Mouse (Mus musculus): ENCODE data around the gene Gm10638. TPM values are rescaled to one million over a fixed set of nuclear protein-coding genes. Genes with fewer than 3 reads are reported as not detected.

Gm10638 gene
- polyA plus RNA-seq, 1 experiment from 2014 or later, result 10.6 TPM

GRCm38 (mm10) chr8:86766548-86767211 is 21.2 kb downstream of the Gm10638 start:
- Histone ChIP-seq H3K4me1 (no peaks in the 10 kb centered on the region), H3K4me3 (no peak overlapping the region), H3K9me3 (replicated peaks) (no peaks in the 10 kb centered on the region), H3K9ac (no peak overlapping the region), H3K4me2 (replicated peaks) (no peak overlapping the region), H3K36me3 (no peaks in the 10 kb centered on the region), H3K27ac (no peak overlapping the region), H3K27me3 (0 out of 2 replicates have a peak, but pooled peaks cover 2% of the 10 kb centered on the region)
- no peak for ATAC-seq (ENCODE audit: low FRiP score)
- WGBS, result 88% methylated on average over 9 of the region's 9 CpGs

- Histone ChIP-seq H3K36me3 (no peaks in the 10 kb centered on the region), H3K27me3 (no peaks in the 10 kb centered on the region), H3K4me1 (no peaks in the 10 kb centered on the region), H3K27ac (no peak overlapping the region), H3K4me2 (replicated peaks) (no peak overlapping the region), H3K9ac (no peak overlapping the region), H3K9me3 (replicated peaks) (no peaks in the 10 kb centered on the region), H3K4me3 (no peak overlapping the region)
- 82% methylated on average over 5 of the region's 5 CpGs for WGBS
- ATAC-seq (ENCODE audit: low FRiP score), result no peak
These were observed 23.0 kb downstream of the Gm10638 start for GRCm38 (mm10) chr8:86768499-86768898.

GRCm38 (mm10) chr8:86769945-86770715 is 24.6 kb downstream of the Gm10638 start:
- Histone ChIP-seq H3K9ac (no peak overlapping the region), H3K4me2 (replicated peaks) (no peak overlapping the region), H3K4me1 (no peaks in the 10 kb centered on the region), H3K27me3 (no peaks in the 10 kb centered on the region), H3K36me3 (no peaks in the 10 kb centered on the region), H3K4me3 (no peak overlapping the region), H3K9me3 (replicated peaks) (no peaks in the 10 kb centered on the region), H3K27ac (no peak overlapping the region)
- WGBS, result 70% methylated on average over 1 of the region's 1 CpGs
- ATAC-seq (ENCODE audit: low FRiP score), result no peak

- Histone ChIP-seq H3K4me3 (no peak overlapping the region), H3K9me3 (replicated peaks) (no peaks in the 10 kb centered on the region), H3K27me3 (no peaks in the 10 kb centered on the region), H3K36me3 (no peaks in the 10 kb centered on the region), H3K4me2 (replicated peaks) (no peak overlapping the region), H3K4me1 (no peaks in the 10 kb centered on the region), H3K9ac (no peak overlapping the region), H3K27ac (no peak overlapping the region)
- ATAC-seq (ENCODE audit: low FRiP score), result no peak
- 88% methylated on average over 8 of the region's 8 CpGs for WGBS
These were observed 33.7 kb downstream of the Gm10638 start for GRCm38 (mm10) chr8:86779207-86779606.

GRCm38 (mm10) chr8:86781094-86781493 is 35.6 kb downstream of the Gm10638 start:
- H3K4me3 ChIP-seq, result no peak overlapping the region
- WGBS, result 94% methylated on average over 8 of the region's 8 CpGs
- H3K9ac ChIP-seq, result no peak overlapping the region
- H3K27ac ChIP-seq, result no peak overlapping the region
- no peak for ATAC-seq (ENCODE audit: low FRiP score)
- no peaks in the 10 kb centered on the region for H3K9me3 ChIP-seq (replicated peaks)
- no peaks in the 10 kb centered on the region for H3K27me3 ChIP-seq
- no peaks in the 10 kb centered on the region for H3K36me3 ChIP-seq
- no peak overlapping the region for H3K4me2 ChIP-seq (replicated peaks)
- H3K4me1 ChIP-seq, result no peaks in the 10 kb centered on the region

- ATAC-seq (ENCODE audit: low FRiP score), result no peak
- Histone ChIP-seq H3K9me3 (replicated peaks) (no peaks in the 10 kb centered on the region), H3K36me3 (no peaks in the 10 kb centered on the region), H3K4me3 (no peak overlapping the region), H3K27me3 (no peaks in the 10 kb centered on the region), H3K4me2 (replicated peaks) (no peak overlapping the region), H3K9ac (no peak overlapping the region), H3K27ac (no peak overlapping the region), H3K4me1 (peaks cover 4% of the 10 kb centered on the region; the same call in 1 of the 2 replicates)
- 54% methylated on average over 5 of the region's 5 CpGs for WGBS
These were observed 41.0 kb downstream of the Gm10638 start for GRCm38 (mm10) chr8:86786498-86786897.

GRCm38 (mm10) chr8:86787891-86788420 is 42.5 kb downstream of the Gm10638 start:
- Histone ChIP-seq H3K27ac (no peak overlapping the region), H3K4me3 (no peak overlapping the region), H3K27me3 (no peaks in the 10 kb centered on the region), H3K9ac (no peak overlapping the region), H3K4me1 (peaks cover 4% of the 10 kb centered on the region; the same call in 1 of the 2 replicates), H3K36me3 (no peaks in the 10 kb centered on the region), H3K9me3 (replicated peaks) (no peaks in the 10 kb centered on the region), H3K4me2 (replicated peaks) (no peak overlapping the region)
- 76% methylated on average over 12 of the region's 12 CpGs for WGBS
- no peak for ATAC-seq (ENCODE audit: low FRiP score)

- Histone ChIP-seq H3K36me3 (no peaks in the 10 kb centered on the region), H3K27me3 (no peaks in the 10 kb centered on the region), H3K4me1 (peaks cover 4% of the 10 kb centered on the region; the same call in 1 of the 2 replicates), H3K4me3 (no peak overlapping the region), H3K9me3 (replicated peaks) (no peaks in the 10 kb centered on the region), H3K27ac (no peak overlapping the region), H3K4me2 (replicated peaks) (no peak overlapping the region), H3K9ac (no peak overlapping the region)
- WGBS, result 90% methylated on average over 1 of the region's 1 CpGs
- no peak for ATAC-seq (ENCODE audit: low FRiP score)
These were observed 44.1 kb downstream of the Gm10638 start for GRCm38 (mm10) chr8:86789576-86789975.

GRCm38 (mm10) chr8:86791542-86791941 is 46.0 kb downstream of the Gm10638 start:
- Histone ChIP-seq H3K27ac (no peak overlapping the region), H3K4me1 (peaks cover 4% of the 10 kb centered on the region; the same call in 1 of the 2 replicates), H3K4me2 (replicated peaks) (no peak overlapping the region), H3K27me3 (no peaks in the 10 kb centered on the region), H3K4me3 (no peak overlapping the region), H3K9ac (no peak overlapping the region), H3K36me3 (no peaks in the 10 kb centered on the region), H3K9me3 (replicated peaks) (no peaks in the 10 kb centered on the region)
- no peak for ATAC-seq (ENCODE audit: low FRiP score)
- WGBS, result 90% methylated on average over 6 of the region's 6 CpGs

- H3K4me3 ChIP-seq, result no peak overlapping the region
- no peak for ATAC-seq (ENCODE audit: low FRiP score)
- no peak overlapping the region for H3K9ac ChIP-seq
- H3K36me3 ChIP-seq, result no peaks in the 10 kb centered on the region
- H3K4me1 ChIP-seq, result peaks cover 4% of the 10 kb centered on the region; the same call in 1 of the 2 replicates
- no peaks in the 10 kb centered on the region for H3K27me3 ChIP-seq
- no peak overlapping the region for H3K4me2 ChIP-seq (replicated peaks)
- WGBS, result 40% methylated on average over 6 of the region's 6 CpGs
- H3K9me3 ChIP-seq (replicated peaks), result no peaks in the 10 kb centered on the region
- H3K27ac ChIP-seq, result no peak overlapping the region
These were observed 49.2 kb downstream of the Gm10638 start for GRCm38 (mm10) chr8:86794716-86795115.

Measured in hindbrain, embryonic 12.5 days (tissue).